Mouse (Mus musculus) layer of hippocampus, adult 2 months (tissue): ENCODE results near the gene Itprid2. TPM values are rescaled to one million over a fixed set of nuclear protein-coding genes. Genes with fewer than 3 reads are reported as not detected.
"Not testable (repeated sequence)": the region's sequence is repeated elsewhere in the genome, so short reads cannot be mapped to it uniquely, and the experiment has no call there.

ENCODE experiments used
- DNase-seq, 2 experiments: peaks; one replicate each; pipeline ENCODE4 v3.0.0; 2022; ENCODE audit warnings: low spot score in 2 of 2
- H3K27ac ChIP-seq: fragments of 200-600 bp; 2 replicates; pipeline ENCODE4 v1.8.1; 2022
- H3K4me3 ChIP-seq: fragments of 200-600 bp; 2 replicates; pipeline ENCODE4 v1.8.1; 2022; ENCODE audit warnings: mild to moderate bottlenecking
- CTCF ChIP-seq: fragments of 200-600 bp; conservative IDR thresholded peaks from 2 replicates; pipeline ENCODE4 v1.8.1; 2022; ENCODE audit warnings: antibody characterized with exemption, mild to moderate bottlenecking, moderate library complexity
- long read RNA-seq, 2 experiments: library from polyadenylated mRNA; stranded (forward); transcript quantifications; one replicate each; pipeline ENCODE4 v2.0.0; 2021; ENCODE audit warnings: borderline mapping rate in 2 of 2
- total RNA-seq, 2 experiments: library from RNA; stranded (reverse); gene quantifications; 2 replicates each; pipeline ENCODE4 v1.2.3; 2021

The Itprid2 gene
- 10 to 100 TPM; 41.4 to 44.0 TPM for total RNA-seq
- long read RNA-seq, experiment 1, full-length matches to known transcripts, result 13 of 26 reads
- long read RNA-seq, experiment 1, partial matches to known transcripts, result 5 of 26 reads
- long read RNA-seq, experiment 1, other reads (novel, unspliced or antisense), result 8 of 26 reads
- long read RNA-seq, experiment 2, full-length matches to known transcripts, result 22 of 31 reads
- long read RNA-seq, experiment 2, partial matches to known transcripts, result 2 of 31 reads
- long read RNA-seq, experiment 2, other reads (novel, unspliced or antisense), result 7 of 31 reads

DNA sequence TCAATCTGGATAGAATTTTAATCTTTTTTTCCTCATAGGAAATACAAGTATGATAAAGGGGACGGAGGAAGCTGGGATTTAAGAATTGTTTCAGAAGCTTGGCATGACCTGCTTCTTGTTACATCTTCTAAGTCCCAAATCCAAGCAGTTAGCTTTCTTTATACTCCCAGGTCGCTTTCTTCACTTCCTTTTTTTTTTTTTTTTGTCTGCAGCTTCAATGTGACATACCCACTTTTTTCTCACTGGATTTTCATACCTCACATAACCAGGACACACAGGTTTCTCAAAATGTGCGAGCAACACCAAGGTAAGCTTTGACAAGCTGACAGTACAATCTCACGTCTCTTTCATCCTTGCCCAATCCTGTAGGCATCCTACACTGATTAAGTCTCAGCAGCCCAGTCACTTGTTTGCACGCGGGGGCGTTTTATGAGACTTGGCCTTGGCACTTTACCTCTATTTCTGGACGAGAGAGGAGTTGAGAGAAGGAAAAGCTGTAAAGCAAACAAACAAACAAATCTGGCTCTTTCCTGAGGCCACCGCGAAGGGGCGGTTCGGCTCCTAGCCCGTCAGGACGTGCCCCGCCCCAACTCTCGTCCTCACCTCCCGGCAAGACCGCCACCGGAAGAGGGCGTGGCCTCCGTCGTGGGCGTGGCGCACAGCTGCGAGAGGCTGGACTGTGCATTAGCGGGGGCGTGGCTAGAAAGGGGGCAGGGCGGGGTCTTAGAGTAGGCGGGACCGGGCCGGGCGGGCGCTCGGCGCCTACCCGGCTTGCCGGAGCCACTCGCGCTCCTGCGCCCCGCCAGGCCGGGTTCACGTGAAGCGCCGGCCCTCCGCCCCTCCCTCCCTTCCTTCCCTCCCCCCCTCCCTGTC lies at the start of gene Itprid2:
Gene Itprid2 (plus strand): TSS at position 825 of the 873 bp plus-strand sequence.
- peak within 1 kb of the TSS; percentile 97 for H3K27ac ChIP-seq
- H3K4me3 ChIP-seq, result peak within 1 kb of the TSS; percentile 94
- DNase-seq, result peak; percentile 94 to 97
- 0 out of 2 replicates have a peak, but pooled peaks have one; percentile 2 for TF ChIP-seq CTCF

GRCm38 (mm10) chr2:79596177-79596576 lies 39.0 kb upstream of the Itprid2 start:
- H3K4me3 ChIP-seq, result no peak overlapping the region
- no peak overlapping the region for H3K27ac ChIP-seq
- no peak for DNase-seq
- no peak for TF ChIP-seq CTCF

DNA sequence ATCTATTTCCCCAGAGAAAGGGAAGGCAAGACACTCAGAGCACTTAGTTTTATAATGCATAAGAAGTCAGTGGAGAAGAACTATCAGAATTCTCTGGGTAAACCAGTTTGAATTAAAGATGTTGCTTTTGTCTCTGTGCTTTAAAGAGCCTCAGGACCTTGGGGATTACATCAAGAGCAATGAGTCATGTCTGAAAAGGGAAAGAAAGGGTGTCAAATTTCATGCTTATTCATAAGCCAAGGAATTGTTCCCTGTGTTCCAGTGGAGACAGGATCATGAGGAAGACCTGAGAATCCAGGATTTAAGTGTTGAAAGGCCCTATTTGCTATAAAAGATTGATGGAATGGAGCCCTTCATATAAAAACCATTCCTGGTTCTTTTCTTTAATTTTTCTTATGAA lies 38.1 kb upstream of the Itprid2 start:
- no peak for DNase-seq
- H3K27ac ChIP-seq, result no peak overlapping the region
- TF ChIP-seq CTCF, result no peak
- no peak overlapping the region for H3K4me3 ChIP-seq

DNA sequence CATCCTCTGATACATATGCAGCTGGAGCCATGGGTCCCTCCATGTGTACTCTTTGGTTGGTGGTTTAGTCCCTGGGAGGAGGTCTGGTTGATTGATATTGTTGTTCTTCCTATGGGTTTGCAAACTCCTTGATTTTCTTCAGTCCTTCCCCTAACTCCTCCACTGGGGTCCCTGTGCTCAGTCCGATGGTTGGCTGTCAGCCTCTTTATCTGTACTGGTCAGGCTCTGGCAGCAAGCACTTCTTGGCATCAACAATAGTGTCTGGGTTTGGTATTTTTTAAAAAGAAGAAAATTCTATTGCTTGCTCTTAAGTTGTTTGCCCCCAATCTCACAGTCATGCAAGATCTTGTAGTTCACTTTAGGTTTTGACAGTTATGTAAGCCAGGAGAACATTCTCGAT lies 34.0 kb upstream of the Itprid2 start:
- DNase-seq, H3K4me3 ChIP-seq, H3K27ac ChIP-seq: not testable (repeated sequence)

GRCm38 (mm10) chr2:79601691-79602116 lies 33.4 kb upstream of the Itprid2 start:
- DNase-seq, result no peak
- no peak for TF ChIP-seq CTCF
- no peak overlapping the region; the same call in 1 of the 2 replicates for H3K27ac ChIP-seq
- no peak overlapping the region for H3K4me3 ChIP-seq

DNA sequence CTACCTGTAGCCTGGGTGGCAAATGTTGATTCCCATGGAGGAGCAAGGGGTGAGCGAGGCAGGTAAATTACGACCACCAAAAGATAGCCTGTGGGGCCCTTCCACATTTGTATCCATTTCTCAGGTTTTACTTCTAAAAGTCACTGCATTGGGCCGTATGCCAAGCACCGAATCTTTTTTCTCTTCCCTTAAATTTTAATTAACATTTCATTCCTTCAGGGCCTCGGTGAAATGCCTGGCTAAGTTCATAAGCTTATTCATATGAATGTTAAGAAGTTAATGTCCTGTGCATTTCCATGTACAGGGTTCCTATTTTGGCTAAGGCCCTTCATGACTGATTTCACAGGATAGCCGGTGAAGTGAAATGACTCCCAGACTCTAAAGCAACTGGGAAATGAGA lies 32.8 kb upstream of the Itprid2 start:
- Histone ChIP-seq H3K4me3 (no peak overlapping the region), H3K27ac (0 out of 2 replicates have a peak overlapping the region, but pooled peaks have one; percentile 4)
- no peak for DNase-seq
- TF ChIP-seq CTCF, result no peak

DNA sequence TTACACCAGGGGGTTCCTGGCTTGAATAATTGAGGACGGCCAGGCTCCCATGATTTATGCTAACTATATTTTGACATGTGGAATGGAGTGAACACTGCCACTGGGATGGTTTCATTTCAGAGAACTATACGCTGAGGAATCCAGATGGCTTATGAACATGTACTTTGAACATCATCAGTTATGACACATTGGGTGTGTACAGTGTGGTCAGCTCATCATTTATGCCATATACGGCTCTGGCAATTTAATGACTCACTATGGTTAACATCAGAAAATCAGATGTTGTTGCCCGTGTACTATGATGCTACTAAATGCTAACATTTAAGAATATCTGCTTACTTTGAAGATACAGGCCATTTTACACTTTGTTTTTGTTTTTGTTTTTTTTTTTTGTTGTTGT lies 31.8 kb upstream of the Itprid2 start:
- no peak overlapping the region for H3K4me3 ChIP-seq
- TF ChIP-seq CTCF, result no peak
- no peak for DNase-seq
- H3K27ac ChIP-seq, result no peak overlapping the region

GRCm38 (mm10) chr2:79606033-79606432 lies 29.1 kb upstream of the Itprid2 start:
- Histone ChIP-seq H3K4me3 (no peak overlapping the region), H3K27ac (no peak overlapping the region)
- no peak for TF ChIP-seq CTCF
- DNase-seq, result no peak

- TF ChIP-seq CTCF, result no peak
- no peak overlapping the region for H3K27ac ChIP-seq
- DNase-seq, result no peak
- no peak overlapping the region for H3K4me3 ChIP-seq
These were observed 28.0 kb upstream of the Itprid2 start for GRCm38 (mm10) chr2:79607181-79607580.

GRCm38 (mm10) chr2:79608301-79609074 lies 26.7 kb upstream of the Itprid2 start:
- TF ChIP-seq CTCF, result no peak
- Histone ChIP-seq H3K4me3 (no peak overlapping the region), H3K27ac (no peak overlapping the region)
- DNase-seq, result no peak

DNA sequence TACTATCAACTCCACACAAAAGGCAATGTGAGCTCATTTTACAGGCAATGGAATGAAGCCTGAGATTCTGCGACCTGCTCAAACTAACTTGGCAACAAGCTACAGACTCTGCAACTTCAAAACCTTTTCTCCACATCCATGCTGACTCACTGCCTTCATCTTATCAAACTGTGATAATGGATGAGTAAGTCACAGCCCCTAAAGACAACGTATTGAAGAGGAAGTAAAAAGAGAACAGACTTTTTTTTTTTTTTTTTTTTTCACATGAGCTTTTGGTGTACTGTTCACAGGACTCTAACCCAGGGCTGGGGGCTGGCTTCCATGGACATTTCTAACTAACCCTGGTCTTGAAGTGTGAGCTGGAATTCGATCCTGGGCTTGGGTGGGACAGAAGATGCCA lies 24.3 kb upstream of the Itprid2 start:
- H3K27ac ChIP-seq, result no peak overlapping the region
- DNase-seq, result no peak
- no peak overlapping the region for H3K4me3 ChIP-seq
- no peak for TF ChIP-seq CTCF

DNA sequence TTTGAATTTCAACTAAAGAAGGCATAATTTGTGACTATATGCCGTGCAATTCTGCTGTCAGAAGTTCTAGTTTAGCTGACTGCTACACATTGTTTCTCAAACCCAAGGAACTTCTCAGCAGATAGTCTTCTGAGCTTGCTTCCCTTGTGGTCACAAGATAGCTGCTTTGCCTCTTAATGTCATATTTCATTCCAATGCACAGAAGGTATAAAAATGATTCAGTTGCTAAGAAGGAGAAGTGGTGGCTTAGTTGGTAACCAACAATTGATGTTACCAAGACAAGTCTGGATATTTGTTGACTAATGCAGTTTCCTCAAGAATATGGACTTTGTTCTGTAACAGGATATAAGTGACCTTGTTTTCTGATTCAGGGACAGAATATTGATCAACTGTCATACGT lies 17.0 kb upstream of the Itprid2 start:
- Histone ChIP-seq H3K4me3 (no peak overlapping the region), H3K27ac (no peak overlapping the region)
- TF ChIP-seq CTCF, result no peak
- no peak for DNase-seq
